Mouse (Mus musculus): ENCODE results near the gene Dxo.
A peak's percentile ranks its signal among the peaks of the same experiment; 100 is the strongest.
"Not testable (repeated sequence)": the region's sequence is repeated elsewhere in the genome, so short reads cannot be mapped to it uniquely, and the experiment has no call there.

Dxo gene

GRCm38 (mm10) chr17:34836856-34837221, at the start of gene Dxo, which contains the start of gene Stk19:
Gene Dxo (plus strand): TSS chr17:34837019.
Gene Stk19 (minus strand): TSS chr17:34836945.
- DNase-seq (ENCODE audit: low spot score) = peak; percentile 96

- DNase-seq (ENCODE audit: low spot score) = no peak
Observed at GRCm38 (mm10) chr17:34795016-34795415, 41.8 kb upstream of the Dxo start.

- DNase-seq (ENCODE audit: low spot score) = peak; percentile 29
Observed at GRCm38 (mm10) chr17:34795633-34796032, 41.2 kb upstream of the Dxo start.

- no peak for DNase-seq (ENCODE audit: low spot score)
Observed at GRCm38 (mm10) chr17:34796311-34797140, 40.3 kb upstream of the Dxo start.

GRCm38 (mm10) chr17:34797211-34797995, 39.4 kb upstream of the Dxo start:
- not testable (repeated sequence) for DNase-seq (ENCODE audit: low spot score)

- DNase-seq (ENCODE audit: low spot score) = not testable (repeated sequence)
Observed at GRCm38 (mm10) chr17:34798071-34798470, 38.7 kb upstream of the Dxo start.

- no peak for DNase-seq (ENCODE audit: low spot score)
Observed at GRCm38 (mm10) chr17:34798866-34799530, 37.8 kb upstream of the Dxo start.

- DNase-seq (ENCODE audit: low spot score) = no peak
Observed at GRCm38 (mm10) chr17:34799531-34799925, 37.3 kb upstream of the Dxo start.

GRCm38 (mm10) chr17:34800781-34801305, 36.0 kb upstream of the Dxo start:
- DNase-seq (ENCODE audit: low spot score) = not testable (repeated sequence)

GRCm38 (mm10) chr17:34802756-34803155, 34.1 kb upstream of the Dxo start:
- DNase-seq (ENCODE audit: low spot score) = not testable (repeated sequence)

- not testable (repeated sequence) for DNase-seq (ENCODE audit: low spot score)
Observed at GRCm38 (mm10) chr17:34803367-34803766, 33.5 kb upstream of the Dxo start.

GRCm38 (mm10) chr17:34804301-34804700, 32.5 kb upstream of the Dxo start, which contains the start of gene Cyp21a1:
Gene Cyp21a1 (minus strand): TSS chr17:34804561.
- DNase-seq (ENCODE audit: low spot score) = not testable (repeated sequence)

- no peak for DNase-seq (ENCODE audit: low spot score)
Observed at GRCm38 (mm10) chr17:34804871-34805562, 31.8 kb upstream of the Dxo start.

- no peak for DNase-seq (ENCODE audit: low spot score)
Observed at GRCm38 (mm10) chr17:34807176-34807575, 29.6 kb upstream of the Dxo start.

- DNase-seq (ENCODE audit: low spot score) = no peak
Observed at GRCm38 (mm10) chr17:34808599-34809205, 28.1 kb upstream of the Dxo start.

GRCm38 (mm10) chr17:34810411-34810810, 26.4 kb upstream of the Dxo start:
- not testable (repeated sequence) for DNase-seq (ENCODE audit: low spot score)

- not testable (repeated sequence) for DNase-seq (ENCODE audit: low spot score)
Observed at GRCm38 (mm10) chr17:34810811-34811210, 26.0 kb upstream of the Dxo start.

- DNase-seq (ENCODE audit: low spot score) = no peak
Observed at GRCm38 (mm10) chr17:34811275-34811674, 25.5 kb upstream of the Dxo start.

- peak; percentile 28 for DNase-seq (ENCODE audit: low spot score)
Observed at GRCm38 (mm10) chr17:34813747-34814146, 23.1 kb upstream of the Dxo start.

GRCm38 (mm10) chr17:34814818-34815370, 21.9 kb upstream of the Dxo start:
- DNase-seq (ENCODE audit: low spot score) = no peak

- DNase-seq (ENCODE audit: low spot score) = not testable (repeated sequence)
Observed at GRCm38 (mm10) chr17:34830776-34831175, 6.0 kb upstream of the Dxo start.
